Mouse (Mus musculus) brain, embryonic 14.5 days (tissue): ENCODE data around the gene Zfp385c.

Source experiments
- CTCF ChIP-seq: fragments of 200-500 bp; IDR thresholded peaks from 2 replicates; pipeline ENCODE4 v1.5.1; 2012; ENCODE audit warnings: inconsistent platforms, mild to moderate bottlenecking, moderate library complexity, borderline replicate concordance; ENCODE audit not compliant: insufficient read depth, insufficient read length; ENCODE audit errors: extremely low read depth
- POLR2A ChIP-seq: fragments of 200-500 bp; IDR thresholded peaks from 2 replicates; pipeline ENCODE4 v1.6.1; 2012; ENCODE audit warnings: mild to moderate bottlenecking, inconsistent platforms, borderline replicate concordance; ENCODE audit not compliant: poor library complexity, insufficient read depth, insufficient read length, severe bottlenecking; ENCODE audit errors: extremely low read depth

DNA sequence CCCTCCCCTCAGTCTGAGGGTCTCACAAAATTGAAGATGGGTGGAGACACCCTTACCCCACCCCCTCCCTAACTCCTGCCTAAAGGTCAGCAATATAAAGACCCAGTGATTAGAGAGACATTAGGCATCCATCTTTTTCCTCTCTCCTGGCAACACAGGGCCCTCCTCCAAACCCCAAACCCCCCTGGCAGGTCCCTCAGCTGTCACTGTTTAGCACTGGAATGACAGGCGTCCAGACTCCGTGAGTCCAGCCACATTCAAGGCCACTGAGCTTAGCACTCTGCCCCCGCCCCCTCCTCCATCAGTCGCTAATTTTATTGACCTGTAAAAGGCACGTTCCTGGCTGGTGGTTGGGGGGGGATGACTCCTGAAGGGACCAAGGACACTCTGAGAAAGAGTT is 899 bp upstream of the Zfp385c start:
- TF ChIP-seq POLR2A: no peak
- TF ChIP-seq CTCF: no peak
